Mouse (Mus musculus) B cell, adult 2 months (primary cell): Measurements from ENCODE around the gene Rtn4rl1.
"Not testable (repeated sequence)": the region's sequence is repeated elsewhere in the genome, so short reads cannot be mapped to it uniquely, and the experiment has no call there.

Experiments used
- DNase-seq, 2 experiments: peaks; one replicate each; pipeline ENCODE4 v3.0.0; 2022

Rtn4rl1 gene

DNA sequence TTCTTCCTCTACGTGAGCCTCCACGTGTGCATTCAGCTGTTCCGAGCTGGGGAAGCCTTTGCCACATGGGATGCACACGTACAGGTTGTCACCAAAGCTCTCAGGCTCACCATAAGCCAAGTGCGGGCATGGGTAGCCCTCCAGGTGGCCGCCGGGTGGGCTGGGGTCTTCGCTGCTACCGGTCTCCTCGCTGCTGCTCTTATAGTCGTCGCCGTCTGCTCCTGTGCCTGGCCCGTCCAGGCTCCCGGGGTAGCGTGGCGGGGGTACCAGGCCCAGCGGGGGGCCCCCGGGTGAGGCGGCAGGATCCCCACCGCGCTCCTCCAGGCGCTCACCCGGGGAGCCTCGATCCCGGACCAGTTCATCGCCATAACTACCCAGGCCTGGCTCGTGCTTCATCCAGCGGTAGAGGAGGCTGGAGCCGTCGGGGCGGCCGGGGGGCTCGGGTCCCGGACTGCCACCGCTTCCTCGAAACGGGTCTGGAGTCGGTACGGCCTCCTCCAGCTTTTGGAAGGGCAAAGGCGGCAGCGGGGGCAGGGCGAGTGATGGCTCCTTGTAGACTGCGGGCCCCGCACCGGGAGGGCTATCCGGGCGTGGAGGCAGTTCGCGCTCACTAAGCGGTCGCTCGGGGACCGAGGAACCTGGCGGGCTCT is 27.3 kb upstream of the Rtn4rl1 start:
- DNase-seq = no peak

DNA sequence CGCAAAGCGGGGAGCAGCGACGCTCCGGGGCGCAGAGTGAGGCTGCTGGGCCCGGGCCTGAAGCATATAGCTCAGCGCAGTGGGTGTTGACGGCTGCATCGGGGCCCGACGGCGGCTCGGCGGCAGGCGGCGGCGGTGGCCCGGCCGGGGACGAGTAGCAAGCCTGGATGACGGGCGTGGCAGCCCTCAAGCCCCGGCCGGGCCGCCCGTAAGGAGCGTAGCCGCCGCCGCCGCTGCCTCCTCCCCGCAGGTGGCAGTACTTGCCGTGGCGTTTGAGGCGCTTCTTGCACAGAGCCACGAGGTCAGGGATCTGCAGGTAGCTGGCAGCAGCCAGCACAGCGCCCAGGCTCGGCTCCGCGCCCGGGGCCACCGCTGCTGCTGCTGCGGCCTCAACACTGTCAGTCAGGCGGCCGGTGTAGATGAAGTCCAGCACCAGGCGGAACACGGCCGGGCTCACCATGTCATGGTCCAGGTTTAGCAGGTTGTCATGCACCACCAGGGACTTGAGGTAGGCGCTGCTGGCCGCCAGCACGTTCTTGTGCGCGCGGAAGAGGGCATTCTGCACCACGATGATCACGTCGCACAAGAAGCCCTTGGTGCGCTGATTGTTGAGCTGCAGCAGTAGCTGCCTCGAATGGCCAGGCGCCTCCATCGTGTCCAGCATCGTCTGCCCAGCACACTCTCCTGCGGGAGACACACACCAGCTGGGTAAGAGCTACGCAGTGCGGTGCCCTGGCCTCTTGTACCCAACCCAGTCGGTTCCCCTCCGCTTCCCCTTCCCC is 26.5 kb upstream of the Rtn4rl1 start:
- DNase-seq = peak; percentile 60 to 61

DNA sequence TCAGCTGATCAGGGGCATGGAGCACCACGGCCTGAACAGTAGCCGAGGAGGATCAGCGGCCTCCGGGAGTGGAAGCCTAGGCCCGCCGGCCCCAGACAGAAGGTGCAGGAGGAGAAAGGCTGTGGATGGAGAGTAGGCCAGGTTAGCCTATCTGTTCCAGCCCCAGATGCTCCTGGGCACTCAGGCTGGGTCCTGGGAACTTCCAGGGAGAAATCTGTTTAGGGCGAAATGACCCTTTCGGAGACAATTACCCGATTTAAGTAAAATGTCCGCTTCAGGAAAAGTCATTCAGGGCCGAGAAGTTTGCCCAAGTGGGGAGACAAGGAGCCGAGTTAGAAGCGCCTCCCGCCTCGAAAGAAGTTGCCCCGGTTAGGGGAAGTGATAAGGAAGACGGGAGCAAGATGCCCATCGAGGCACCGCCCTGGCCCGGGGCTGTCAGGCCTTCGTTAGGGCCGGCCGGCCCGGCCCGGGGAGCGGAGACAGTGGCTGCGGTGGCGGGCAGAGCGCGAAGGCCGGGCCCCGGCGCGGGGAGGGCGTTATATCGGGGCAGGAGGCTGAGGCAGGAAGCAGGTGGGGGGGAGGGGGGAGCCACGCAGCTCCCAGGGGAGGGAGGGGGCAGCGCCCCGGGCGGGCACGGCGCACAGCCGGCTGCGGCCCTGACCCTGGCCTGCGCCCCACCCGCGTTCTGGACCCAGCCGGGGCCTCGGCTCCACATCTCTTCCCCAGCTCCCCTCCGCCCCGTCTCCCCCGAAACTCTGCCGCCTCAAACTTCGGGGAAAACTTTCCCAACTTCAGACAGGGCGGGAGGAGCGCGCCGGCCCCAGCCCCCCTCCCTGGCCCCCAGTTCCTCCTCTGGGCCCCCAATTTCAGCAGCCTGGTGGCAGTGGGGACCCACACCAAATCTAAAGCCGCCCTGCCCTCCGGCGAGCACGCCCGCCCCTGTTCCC is 25.7 kb upstream of the Rtn4rl1 start:
- peak in 1 of 2 experiments; percentile 42 for DNase-seq

DNA sequence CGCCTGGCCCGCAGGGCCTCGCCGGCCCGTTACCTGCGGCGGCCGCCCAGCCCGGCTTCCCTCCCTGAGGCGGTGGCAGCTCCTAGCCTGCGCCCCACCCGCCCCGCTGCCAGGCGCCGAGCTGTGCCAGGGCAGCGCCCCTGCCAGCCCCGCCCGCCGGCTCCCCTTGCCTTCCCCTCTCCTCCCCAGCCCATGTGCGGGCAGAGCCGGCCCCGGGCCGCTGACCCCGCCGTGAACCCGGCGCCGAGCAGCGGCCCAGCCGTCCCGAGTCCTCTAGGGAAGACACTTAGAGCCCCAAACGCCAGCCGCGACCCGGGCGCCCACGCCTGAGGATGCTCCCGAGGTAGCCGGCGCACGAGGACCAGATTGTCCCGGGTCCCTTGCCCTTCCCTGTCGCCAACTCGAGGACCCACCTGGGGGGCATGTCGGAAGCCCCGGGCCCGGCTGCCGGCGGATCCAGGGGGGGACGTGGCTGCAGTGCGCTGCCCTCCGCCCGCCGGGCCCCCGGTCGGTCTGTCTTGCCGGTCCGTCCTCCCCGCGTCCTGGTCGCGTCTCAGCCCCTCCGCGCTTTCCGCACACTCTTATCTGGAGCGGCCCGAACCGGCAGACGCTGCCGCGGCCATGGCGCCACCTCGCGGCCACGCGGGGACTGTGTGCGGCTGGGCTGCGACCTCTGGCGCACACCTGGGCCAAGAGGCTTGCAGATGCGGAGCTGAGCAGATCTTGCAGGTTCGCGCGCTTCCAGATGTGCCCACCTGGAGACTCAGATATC is 24.8 kb upstream of the Rtn4rl1 start:
- DNase-seq = peak; percentile 92 to 93

DNA sequence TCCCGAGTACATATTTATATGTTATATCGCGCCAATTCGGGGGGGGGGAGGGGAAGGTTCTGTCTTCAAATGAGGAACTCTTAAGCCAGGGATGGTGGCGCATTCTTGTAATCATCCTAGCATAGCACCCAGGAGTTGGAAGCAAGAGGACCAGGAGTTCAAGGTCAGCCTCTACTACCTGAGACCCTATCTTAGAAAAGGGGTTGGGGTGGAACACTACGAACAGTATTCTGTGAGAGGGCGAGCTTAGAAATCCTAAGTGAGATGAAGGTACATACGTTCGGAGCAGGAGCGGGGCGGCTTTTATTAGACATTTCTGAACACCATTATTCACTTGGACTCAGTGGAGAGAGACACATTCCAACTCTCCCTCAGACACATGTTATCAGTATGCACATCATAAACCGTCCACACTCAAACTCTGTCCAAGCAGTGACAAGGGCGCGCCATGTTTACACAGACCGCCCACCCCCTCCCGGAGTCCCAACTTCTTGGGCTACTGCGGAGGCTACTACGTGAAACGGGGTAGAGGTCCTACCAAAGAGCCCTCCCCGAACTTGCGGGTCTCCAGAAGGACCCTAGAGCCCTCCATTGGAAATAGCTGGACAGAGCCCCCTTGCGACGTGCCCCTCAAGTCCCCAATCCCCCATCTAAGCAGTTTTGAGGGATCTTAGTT is 24.0 kb upstream of the Rtn4rl1 start, which contains the start of gene Hic1:
Gene Hic1 (minus strand): TSS at position 115 of the 676 bp plus-strand sequence.
- peak in 1 of 2 experiments; percentile 24 for DNase-seq

DNA sequence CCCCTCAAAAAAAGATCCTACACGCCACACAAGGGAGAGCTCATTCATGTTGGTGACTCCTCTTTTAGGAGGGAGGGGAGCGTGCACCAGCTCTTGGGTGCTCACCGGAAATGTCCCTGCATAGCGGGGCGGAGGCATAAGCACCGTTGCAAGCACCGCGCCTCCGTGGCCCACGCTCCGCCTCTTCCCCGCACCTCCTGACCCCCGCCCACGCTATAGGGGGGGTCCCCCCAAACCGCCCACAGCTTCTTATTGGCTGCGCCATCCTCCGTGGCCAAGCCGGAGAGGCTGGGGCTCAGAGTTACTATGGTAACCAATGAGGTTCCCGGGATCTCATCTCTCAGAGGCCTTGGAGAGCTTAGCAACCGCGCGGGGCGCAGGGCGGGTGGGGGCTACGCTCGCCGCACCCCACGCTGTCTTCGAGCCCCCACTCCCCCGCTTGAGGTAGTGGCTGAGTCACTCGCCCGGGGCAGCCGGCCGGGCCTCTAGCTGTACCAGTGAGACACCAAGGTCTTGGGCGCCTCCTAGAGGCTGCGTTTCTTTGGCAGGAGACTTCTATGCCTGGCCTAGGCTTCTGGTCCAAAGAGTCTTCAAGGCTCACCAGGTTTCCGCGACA is 23.3 kb upstream of the Rtn4rl1 start:
- DNase-seq = peak; percentile 93

DNA sequence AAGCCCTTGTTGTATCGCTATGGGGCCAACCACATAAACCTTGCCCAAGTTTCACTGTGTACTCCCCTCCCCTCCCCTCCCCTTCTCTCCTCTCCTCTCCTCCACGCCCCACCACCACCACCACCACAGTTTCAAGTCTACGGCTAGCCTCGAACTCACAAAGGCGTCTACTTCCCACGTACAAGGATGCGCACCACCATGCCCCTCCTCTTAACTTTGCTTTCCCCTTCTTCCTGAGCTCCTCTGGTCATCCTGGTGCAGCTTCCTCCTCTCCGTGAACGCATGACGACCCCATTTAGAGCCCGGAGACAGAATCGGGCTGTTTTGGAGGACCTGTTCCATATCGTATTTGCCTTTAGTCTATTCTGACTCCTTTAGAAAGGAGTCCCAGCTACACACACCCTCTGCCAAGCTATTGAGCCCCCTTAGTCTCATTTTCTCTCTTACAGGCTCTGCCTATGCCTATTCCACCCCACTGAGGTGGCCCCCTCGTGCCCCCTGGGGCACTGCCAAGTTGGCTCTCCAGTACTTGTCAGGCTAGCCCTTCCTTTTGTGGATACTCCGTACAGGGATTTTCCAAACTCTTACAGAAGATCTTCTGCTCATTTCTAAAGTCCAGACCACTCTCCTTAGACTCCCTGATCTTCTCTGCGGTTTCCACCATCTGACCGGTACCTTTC is 22.3 kb upstream of the Rtn4rl1 start:
- peak; percentile 20 to 26 for DNase-seq

DNA sequence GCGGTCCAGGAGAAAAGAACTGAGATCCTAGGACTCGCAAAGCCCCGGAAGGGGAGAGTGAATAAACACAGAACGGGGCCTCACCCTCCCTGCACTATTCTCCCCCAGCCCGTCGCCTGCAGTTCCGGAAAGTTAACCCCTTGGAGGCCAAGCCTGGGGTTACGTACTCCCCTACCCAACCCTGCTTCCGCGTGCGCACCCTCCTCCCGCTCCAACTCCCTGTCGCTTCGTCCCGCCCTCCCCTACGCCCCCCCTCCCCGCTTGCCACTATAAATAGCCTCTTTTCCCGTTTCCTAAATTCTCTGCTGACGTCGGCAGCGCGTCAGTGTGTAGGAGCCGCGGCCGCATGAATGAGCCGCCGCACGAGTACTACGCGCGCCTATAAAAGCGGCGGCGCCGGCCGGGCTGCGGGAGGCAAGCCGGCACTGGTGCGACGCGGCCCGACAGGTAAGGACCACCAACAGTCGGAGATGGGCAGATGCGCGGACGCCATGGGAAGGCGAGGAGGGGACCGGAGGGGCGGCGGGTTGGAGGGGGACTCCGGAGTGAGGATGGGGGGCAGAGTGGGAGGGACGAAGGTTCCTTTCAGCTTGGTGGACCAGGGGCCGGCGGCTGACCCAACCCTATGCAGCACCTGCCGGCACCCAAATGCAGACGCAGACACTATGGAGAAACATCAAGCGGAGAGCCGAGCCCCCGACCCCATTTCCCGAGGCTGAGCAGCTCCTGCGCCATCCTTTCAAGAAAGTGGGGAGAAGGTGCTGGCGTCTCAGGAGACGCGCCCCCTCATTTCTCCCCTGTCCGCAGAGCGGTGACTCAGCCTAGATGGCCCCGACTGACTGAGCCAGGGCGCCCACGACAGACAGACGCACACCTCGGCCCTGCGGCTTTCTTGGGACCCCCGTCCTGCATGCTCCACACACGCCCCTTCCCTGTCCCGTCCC is 21.2 kb upstream of the Rtn4rl1 start:
- DNase-seq = peak; percentile 50 to 57

DNA sequence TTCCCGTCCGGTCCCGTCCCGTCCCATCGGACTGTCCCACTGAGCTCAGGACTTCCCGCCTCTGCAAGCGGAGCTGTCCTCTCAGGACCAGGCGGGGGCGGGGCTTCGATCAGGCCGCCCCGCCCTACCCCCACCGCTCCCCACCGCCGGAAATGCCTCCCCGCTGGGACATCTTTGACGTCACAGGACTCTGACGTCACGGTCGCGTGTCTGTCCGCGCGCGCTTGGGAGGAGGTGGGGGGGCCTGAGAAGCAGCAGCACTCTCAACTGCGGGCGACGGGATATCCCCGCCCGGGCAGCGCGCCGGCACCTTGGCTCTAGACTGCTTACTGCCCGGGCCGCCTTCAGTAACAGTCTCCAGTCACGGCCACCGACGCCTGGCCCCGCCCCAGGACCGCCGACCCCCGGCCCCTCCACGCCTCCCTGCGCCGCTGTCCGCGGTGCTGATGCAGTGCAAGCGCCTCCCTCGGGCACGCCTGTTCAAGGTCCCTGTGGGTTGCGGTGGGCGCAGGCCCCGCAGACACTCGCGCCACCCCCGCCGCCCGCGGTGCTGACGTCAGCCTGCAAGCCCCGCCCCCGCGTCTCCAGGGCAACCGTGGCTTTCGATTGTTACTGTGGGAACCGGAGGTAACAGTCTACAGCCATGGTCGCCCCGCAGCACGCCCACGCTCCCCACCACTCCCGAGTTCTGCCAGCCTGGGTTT is 20.3 kb upstream of the Rtn4rl1 start:
- DNase-seq = peak; percentile 99 to 100

DNA sequence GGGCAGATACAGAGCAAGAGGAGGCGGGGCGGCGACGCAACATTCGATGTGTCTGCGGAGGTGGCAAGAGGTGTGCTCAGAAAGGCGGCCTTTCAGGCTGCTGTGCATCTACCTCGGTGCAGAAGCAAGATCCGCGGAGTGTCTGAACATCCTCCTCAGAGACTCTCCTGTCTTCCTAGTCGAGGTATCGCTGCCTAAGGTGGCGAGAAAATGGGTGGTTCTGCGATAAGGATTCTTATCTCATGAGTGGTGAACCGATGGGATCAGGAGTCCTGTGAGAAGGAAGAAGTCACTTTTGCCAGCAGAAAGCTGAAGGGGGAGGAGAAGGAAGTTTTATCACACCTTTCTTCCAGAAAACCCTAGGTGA is 19.8 kb upstream of the Rtn4rl1 start:
- no peak for DNase-seq

DNA sequence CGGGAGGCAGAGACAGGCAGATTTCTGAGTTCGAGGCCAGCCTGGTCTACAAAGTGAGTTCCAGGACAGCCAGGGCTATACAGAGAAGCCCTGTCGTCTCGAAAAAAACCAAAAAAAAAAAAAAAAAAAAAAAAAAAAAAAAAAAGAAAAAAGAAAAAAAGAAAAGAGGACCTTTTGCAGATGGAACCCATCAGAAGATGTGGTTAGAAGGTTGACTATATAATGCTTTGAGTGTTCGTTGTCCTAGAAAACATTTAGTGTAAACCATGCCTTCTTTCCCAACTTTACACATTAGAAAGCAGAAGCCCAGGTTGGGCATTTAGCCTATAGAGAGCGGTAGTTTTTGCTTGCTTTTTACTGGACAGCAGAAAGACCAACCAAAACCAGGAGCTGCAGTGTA is 19.0 kb upstream of the Rtn4rl1 start:
- DNase-seq = not testable (repeated sequence)

DNA sequence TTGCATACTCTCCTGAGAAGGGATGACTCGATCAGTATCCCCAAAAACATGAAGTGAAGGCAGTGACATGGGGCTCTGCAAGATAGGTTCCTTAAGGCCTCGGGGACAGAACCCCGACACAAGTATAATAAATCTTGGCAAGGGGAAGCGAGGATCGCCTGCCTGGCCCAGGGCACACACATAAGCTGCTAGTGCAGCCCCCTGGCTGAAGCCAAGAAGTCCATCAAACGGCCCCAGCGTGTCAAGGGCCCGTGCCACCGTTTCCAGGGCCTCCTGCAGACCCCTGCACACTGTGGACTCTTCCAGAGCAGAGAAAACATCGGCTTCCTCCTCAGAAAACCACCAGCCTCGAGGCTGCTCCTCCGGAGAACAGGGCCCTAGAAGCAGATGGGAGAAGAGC is 15.6 kb upstream of the Rtn4rl1 start:
- DNase-seq = no peak

DNA sequence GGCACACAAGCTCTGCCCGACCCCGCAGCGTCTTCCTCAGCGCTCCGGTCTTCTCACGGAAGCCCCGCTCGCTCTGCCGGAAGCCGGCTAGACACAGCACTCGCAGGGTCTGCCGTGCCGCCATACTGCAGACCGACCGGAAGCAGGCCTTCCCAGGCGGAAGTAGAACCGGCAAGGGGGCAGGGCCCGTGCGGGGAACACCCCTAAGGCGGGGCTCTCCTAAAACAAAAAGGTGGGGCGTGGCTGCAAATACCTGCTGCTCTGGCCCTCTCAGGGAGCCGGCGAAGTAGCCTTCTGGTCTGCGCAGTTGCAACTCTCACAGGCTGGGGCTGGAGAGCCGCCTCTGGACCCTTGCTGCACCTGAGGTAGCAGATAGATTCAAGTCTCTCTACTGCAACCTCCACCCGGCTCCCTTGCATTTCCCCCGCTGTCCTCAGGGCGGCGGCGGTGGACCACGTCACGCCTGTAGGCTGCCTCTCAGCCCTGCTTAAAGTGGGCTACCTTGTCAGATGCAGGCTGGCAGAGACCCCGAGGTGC is 14.8 kb upstream of the Rtn4rl1 start, which contains the start of gene Ovca2:
Gene Ovca2 (minus strand): TSS at position 164 of the 537 bp plus-strand sequence.
- DNase-seq = peak; percentile 95

DNA sequence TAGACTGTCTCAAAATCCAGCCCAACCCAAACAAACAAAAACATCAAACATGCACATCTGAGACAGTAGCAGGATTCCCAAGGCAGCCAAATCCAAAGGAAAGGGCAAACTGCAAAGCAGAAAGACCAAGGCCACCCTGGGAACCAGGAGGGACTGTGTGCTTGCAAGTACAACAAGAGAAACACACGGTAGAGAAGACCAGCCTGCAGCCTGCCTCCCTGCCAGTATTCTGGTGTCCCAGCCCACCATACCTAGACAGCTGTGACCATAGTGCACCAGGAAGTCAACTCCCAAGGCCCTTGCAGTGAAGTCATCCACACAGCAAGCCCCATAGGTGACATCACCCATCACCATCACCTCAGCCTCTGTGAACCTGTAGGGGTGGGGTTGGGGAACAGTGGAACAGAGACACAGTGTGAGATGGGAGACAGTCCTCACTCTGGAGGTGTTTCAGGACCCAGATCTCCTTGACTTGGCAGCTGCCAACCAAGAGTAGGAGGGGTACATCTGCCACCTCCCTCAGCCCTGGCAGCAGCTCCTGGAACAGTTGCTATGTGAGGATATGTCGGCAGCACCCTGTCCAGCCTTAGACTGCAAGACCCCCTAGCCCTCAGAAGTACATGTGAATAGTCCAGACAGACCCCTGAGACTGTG is 9.5 kb upstream of the Rtn4rl1 start:
- no peak for DNase-seq

DNA sequence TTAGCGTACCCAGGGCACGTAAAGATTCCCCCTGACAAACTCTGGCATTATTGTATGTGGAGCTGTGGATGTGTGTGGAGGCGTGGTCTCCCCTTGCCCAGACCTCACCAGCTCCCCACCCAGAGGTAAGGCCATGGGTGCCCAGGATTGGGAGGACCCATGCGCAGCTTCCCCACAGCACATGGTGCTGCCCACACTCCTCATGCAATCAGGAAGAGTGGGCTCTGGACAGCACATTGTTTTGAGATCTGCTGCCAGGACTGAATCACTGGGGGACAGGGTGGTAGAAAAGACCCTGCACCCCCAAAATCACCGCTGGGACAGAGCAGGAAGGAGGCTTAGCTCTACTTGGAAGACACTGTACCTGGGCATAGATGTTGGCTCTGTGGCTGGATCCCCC is 9.0 kb upstream of the Rtn4rl1 start:
- no peak for DNase-seq

DNA sequence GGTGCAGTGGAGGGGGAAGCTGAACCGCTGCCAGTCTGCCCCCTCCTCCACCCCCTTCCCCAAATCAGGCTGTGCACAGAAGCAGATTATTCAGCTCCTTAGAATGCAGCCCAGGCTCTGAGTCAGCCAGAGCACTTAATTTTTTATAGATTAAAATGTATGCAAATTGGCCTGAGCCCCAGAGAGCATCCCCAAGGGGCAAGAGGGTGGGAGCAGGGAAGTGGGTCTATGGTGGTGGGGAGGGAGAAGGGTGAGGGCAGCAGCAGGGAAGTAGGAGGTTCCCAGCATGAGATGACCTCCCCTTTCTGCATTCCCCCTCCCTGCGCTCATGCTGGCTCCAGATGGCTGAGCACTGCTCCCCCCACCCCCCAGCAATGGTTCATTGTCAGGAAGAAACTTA is 8.6 kb upstream of the Rtn4rl1 start:
- DNase-seq = peak; percentile 64 to 75

DNA sequence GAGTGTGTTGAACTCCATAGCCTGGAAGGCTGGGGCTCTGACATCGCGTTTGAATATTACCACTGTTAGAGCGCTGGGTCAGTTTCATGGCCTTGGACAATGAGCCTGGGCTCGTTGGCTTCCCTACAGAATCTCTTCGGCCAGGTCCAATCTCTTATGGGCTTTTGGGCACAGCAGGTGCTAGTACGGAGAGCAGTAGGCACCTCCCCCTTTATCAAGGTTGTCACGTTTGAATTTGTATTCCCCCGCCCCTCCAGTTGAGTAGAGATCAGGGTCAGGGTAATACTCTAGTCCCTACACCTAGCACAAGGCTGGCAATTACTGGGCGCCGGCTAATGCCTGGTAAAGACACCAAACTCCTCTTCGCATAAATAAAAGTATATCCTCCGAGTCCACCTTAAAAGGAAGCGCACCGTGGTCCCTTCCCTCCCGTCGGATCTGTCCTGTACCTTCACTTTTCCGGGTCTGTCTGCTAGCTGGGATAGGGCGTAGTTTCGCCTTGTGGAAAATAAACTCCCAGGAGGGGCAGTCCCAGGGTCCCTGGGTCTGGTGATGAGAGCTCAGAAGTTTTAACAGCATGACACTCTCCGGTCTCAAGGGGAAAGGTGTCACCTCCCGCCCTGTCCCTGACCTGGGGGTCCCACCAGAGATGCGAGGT is 3.7 kb upstream of the Rtn4rl1 start:
- peak in 1 of 2 experiments; percentile 14 for DNase-seq

DNA sequence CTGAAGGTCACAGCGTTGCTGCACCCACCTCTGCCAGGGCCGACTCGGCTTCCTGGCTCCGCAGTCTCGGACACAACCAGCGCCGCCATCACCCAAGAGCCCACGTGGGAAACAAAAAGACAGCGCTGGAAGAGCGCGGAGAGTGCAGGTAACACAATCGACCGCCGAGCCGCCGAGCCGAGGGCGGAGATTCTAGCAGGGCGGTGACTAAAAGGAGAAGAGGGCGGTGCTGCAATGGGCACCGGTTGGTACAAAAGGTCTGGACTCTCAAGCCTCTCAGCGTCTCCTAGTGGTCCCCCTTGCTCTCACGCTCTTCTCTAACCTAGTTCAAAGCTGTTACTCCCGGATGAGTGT is 3.2 kb upstream of the Rtn4rl1 start:
- peak; percentile 86 to 87 for DNase-seq
